Mouse (Mus musculus) embryonic facial prominence, embryonic 10.5 days (tissue): ENCODE measurements around the gene Olfr1279. TPM values are rescaled to one million over a fixed set of nuclear protein-coding genes. Genes with fewer than 3 reads are reported as not detected.
"Not testable (repeated sequence)": the region's sequence is repeated elsewhere in the genome, so short reads cannot be mapped to it uniquely, and the experiment has no call there.

Experiments used
- DNase-seq: peaks from one replicate; pipeline ENCODE4 v3.0.0-alpha.2; 2017; ENCODE audit warnings: low spot score
- H3K27ac ChIP-seq: fragments of 300-500 bp; sonication (generic); replicated peaks from 2 replicates; pipeline ENCODE4 v1.5.1; 2016; ENCODE audit warnings: mild to moderate bottlenecking
- H3K27me3 ChIP-seq: fragments of 300-500 bp; sonication (generic); replicated peaks from 2 replicates; pipeline ENCODE4 v1.6.1; 2016; ENCODE audit warnings: low read depth, mild to moderate bottlenecking; ENCODE audit not compliant: poor library complexity, severe bottlenecking
- H3K36me3 ChIP-seq: fragments of 300-500 bp; sonication (generic); replicated peaks from 2 replicates; pipeline ENCODE4 v1.6.1; 2016; ENCODE audit warnings: mild to moderate bottlenecking, moderate library complexity
- H3K4me1 ChIP-seq: fragments of 300-500 bp; sonication (generic); 2 replicates; pipeline ENCODE4 v1.6.1; 2016
- H3K4me3 ChIP-seq: fragments of 300-500 bp; sonication (generic); 2 replicates; pipeline ENCODE4 v1.5.1; 2016; ENCODE audit warnings: mild to moderate bottlenecking, moderate library complexity
- H3K9me3 ChIP-seq: fragments of 300-500 bp; sonication (generic); 2 replicates; pipeline ENCODE4 v1.6.1; 2016; ENCODE audit warnings: mild to moderate bottlenecking
- WGBS: fragments of 180-500 bp; shearing (Covaris S2); methylation state at CpG from one replicate; pipeline ENCODE4 v1.1.7; 2016; 5-methylcytosine and 5-hydroxymethylcytosine counted together
- polyA plus RNA-seq: library from polyadenylated mRNA; unstranded; fragments of >200 nt; fragmentation: Nextera tagmentation; extraction: Ambion mirVana; gene quantifications from 2 replicates; pipeline ENCODE4 v1.2.1, GENCODE M21; 2016

Olfr1279 gene
- polyA plus RNA-seq = not detected in 2 replicates

GRCm38 (mm10) chr2:111300374-111300773 is at the start of gene Olfr1279:
Olfr1279 (plus strand) TSS chr2:111300635.
- DNase-seq = no peak
- H3K36me3 ChIP-seq = no peaks in the 10 kb centered on the region

GRCm38 (mm10) chr2:111254216-111254615 is 46.2 kb upstream of the Olfr1279 start, which contains the start of gene Olfr1276:
Olfr1276 (plus strand) TSS chr2:111254516.
- no peaks in the 10 kb centered on the region for H3K27me3 ChIP-seq
- no peaks in the 10 kb centered on the region for H3K4me1 ChIP-seq
- H3K4me3 ChIP-seq = no peak within 1 kb of the TSS
- H3K27ac ChIP-seq = no peak within 1 kb of the TSS
- no peaks in the 10 kb centered on the region for H3K36me3 ChIP-seq
- no peak for DNase-seq
- no peaks in the 10 kb centered on the region for H3K9me3 ChIP-seq

More at GRCm38 (mm10) chr2:111300374-111300773, at the start of gene Olfr1279:
- Histone ChIP-seq H3K27ac (no peak within 1 kb of the TSS), H3K9me3 (no peaks in the 10 kb centered on the region), H3K4me3 (no peak within 1 kb of the TSS), H3K4me1 (no peaks in the 10 kb centered on the region), H3K27me3 (no peaks in the 10 kb centered on the region)

GRCm38 (mm10) chr2:111274006-111274405 is 26.4 kb upstream of the Olfr1279 start, which contains the start of gene Olfr1277:
Olfr1277 (minus strand) TSS chr2:111274106.
- H3K4me1 ChIP-seq = no peaks in the 10 kb centered on the region
- H3K27ac ChIP-seq = no peak within 1 kb of the TSS
- no peak within 1 kb of the TSS for H3K4me3 ChIP-seq
- H3K36me3 ChIP-seq = no peaks in the 10 kb centered on the region
- H3K27me3 ChIP-seq = no peaks in the 10 kb centered on the region
- WGBS = 83% methylated on average over 2 of the region's 2 CpGs
- no peaks in the 10 kb centered on the region for H3K9me3 ChIP-seq
- DNase-seq = no peak

GRCm38 (mm10) chr2:111289836-111290235 is 10.6 kb upstream of the Olfr1279 start, which contains the start of gene Olfr1278:
Olfr1278 (plus strand) TSS chr2:111290136.
- no peaks in the 10 kb centered on the region for H3K4me1 ChIP-seq
- DNase-seq = no peak
- H3K4me3 ChIP-seq = no peak within 1 kb of the TSS
- no peaks in the 10 kb centered on the region for H3K27me3 ChIP-seq
- H3K36me3 ChIP-seq = no peaks in the 10 kb centered on the region
- no peaks in the 10 kb centered on the region for H3K9me3 ChIP-seq
- no peak within 1 kb of the TSS for H3K27ac ChIP-seq

GRCm38 (mm10) chr2:111298541-111298940 is 1.9 kb upstream of the Olfr1279 start:
- no peaks in the 10 kb centered on the region for H3K36me3 ChIP-seq
- no peak for DNase-seq
- no peaks in the 10 kb centered on the region for H3K27me3 ChIP-seq
- no peak overlapping the region for H3K4me3 ChIP-seq
- H3K27ac ChIP-seq = no peak overlapping the region
- H3K9me3 ChIP-seq = no peaks in the 10 kb centered on the region
- H3K4me1 ChIP-seq = no peaks in the 10 kb centered on the region

GRCm38 (mm10) chr2:111313717-111314116 is 13.3 kb downstream of the Olfr1279 start, which contains the start of gene Olfr1280:
Olfr1280 (plus strand) TSS chr2:111314017.
- no peak within 1 kb of the TSS for H3K27ac ChIP-seq
- H3K4me1 ChIP-seq = no peaks in the 10 kb centered on the region
- H3K4me3 ChIP-seq = no peak within 1 kb of the TSS
- H3K36me3 ChIP-seq = no peaks in the 10 kb centered on the region
- H3K9me3 ChIP-seq = no peaks in the 10 kb centered on the region
- no peaks in the 10 kb centered on the region for H3K27me3 ChIP-seq
- DNase-seq = no peak

- Histone ChIP-seq H3K36me3 (no peaks in the 10 kb centered on the region), H3K4me1 (no peaks in the 10 kb centered on the region), H3K27ac (no peak within 1 kb of the TSS), H3K27me3 (no peaks in the 10 kb centered on the region), H3K4me3 (no peak within 1 kb of the TSS), H3K9me3 (no peaks in the 10 kb centered on the region)
- no peak for DNase-seq
- 83% methylated on average over 2 of the region's 2 CpGs for WGBS
These were observed 25.8 kb downstream of the Olfr1279 start, which contains the start of gene Olfr1281 for GRCm38 (mm10) chr2:111326220-111326619. Olfr1281 (plus strand) TSS chr2:111326520.

- not testable (repeated sequence) for H3K27ac ChIP-seq, DNase-seq, H3K4me3 ChIP-seq, H3K36me3 ChIP-seq, H3K4me1 ChIP-seq, H3K27me3 ChIP-seq, H3K9me3 ChIP-seq
- 87% methylated on average over 5 of the region's 5 CpGs for WGBS
These were observed 33.3 kb downstream of the Olfr1279 start for GRCm38 (mm10) chr2:111333721-111334120.

- 73% methylated on average over 2 of the region's 2 CpGs for WGBS
- no peaks in the 10 kb centered on the region for H3K27me3 ChIP-seq
- DNase-seq = no peak
- no peaks in the 10 kb centered on the region for H3K36me3 ChIP-seq
- H3K4me1 ChIP-seq = no peaks in the 10 kb centered on the region
- H3K9me3 ChIP-seq = no peaks in the 10 kb centered on the region
- H3K4me3 ChIP-seq = no peak within 1 kb of the TSS
- no peak within 1 kb of the TSS for H3K27ac ChIP-seq
These were observed 35.5 kb downstream of the Olfr1279 start, which contains the start of gene Olfr1282 for GRCm38 (mm10) chr2:111335976-111336375. Olfr1282 (minus strand) TSS chr2:111336076.

Other genes starting within 250 kb of the Olfr1279 start
- not detected in 2 replicates for gene Gm13941, start 194.7 kb upstream of the Olfr1279 start, polyA plus RNA-seq
- not detected in 2 replicates for gene Gm15130, start 147.7 kb upstream of the Olfr1279 start, polyA plus RNA-seq
- gene 4930430A15Rik, start 71.0 kb upstream of the Olfr1279 start, polyA plus RNA-seq = not detected in 2 replicates
- not detected in 2 replicates for gene Olfr1275, start 65.3 kb upstream of the Olfr1279 start, polyA plus RNA-seq
- gene Olfr1276, start 46.1 kb upstream of the Olfr1279 start, polyA plus RNA-seq = not detected in 2 replicates
- gene Olfr1277, start 26.5 kb upstream of the Olfr1279 start, polyA plus RNA-seq = not detected in 2 replicates
- gene Olfr1278, start 10.5 kb upstream of the Olfr1279 start, polyA plus RNA-seq = not detected in 2 replicates
- not detected in 2 replicates for gene Olfr1280, start 13.4 kb downstream of the Olfr1279 start, polyA plus RNA-seq
- not detected in 2 replicates for gene Olfr1281, start 25.9 kb downstream of the Olfr1279 start, polyA plus RNA-seq
- gene Olfr1282, start 35.4 kb downstream of the Olfr1279 start, polyA plus RNA-seq = not detected in 2 replicates
- gene Olfr1283, start 66.2 kb downstream of the Olfr1279 start, polyA plus RNA-seq = not detected in 2 replicates
- not detected in 2 replicates for gene Olfr1284, start 74.9 kb downstream of the Olfr1279 start, polyA plus RNA-seq
- gene Olfr1286, start 122.5 kb downstream of the Olfr1279 start, polyA plus RNA-seq = not detected in 2 replicates
- gene Olfr1287, start 148.5 kb downstream of the Olfr1279 start, polyA plus RNA-seq = not detected in 2 replicates
- not detected in 2 replicates for gene Olfr1288, start 173.5 kb downstream of the Olfr1279 start, polyA plus RNA-seq
- gene Olfr1289, start 180.2 kb downstream of the Olfr1279 start, polyA plus RNA-seq = not detected in 2 replicates
- not detected in 2 replicates for gene Olfr1290, start 193.2 kb downstream of the Olfr1279 start, polyA plus RNA-seq
- gene Olfr1291-ps1, start 196.5 kb downstream of the Olfr1279 start, polyA plus RNA-seq = not detected in 2 replicates
- not detected in 2 replicates for gene Olfr1293-ps, start 224.6 kb downstream of the Olfr1279 start, polyA plus RNA-seq
- gene Olfr1294, start 239.7 kb downstream of the Olfr1279 start, polyA plus RNA-seq = not detected in 2 replicates